Mouse (Mus musculus): ENCODE data around the gene Pdcd7. TPM values are rescaled to one million over a fixed set of nuclear protein-coding genes. Genes with fewer than 3 reads are reported as not detected.
A peak's percentile ranks its signal among the peaks of the same experiment; 100 is the strongest.

Pdcd7 gene
- polyA plus RNA-seq, 1 experiment from 2014 or later = 9.9 TPM

DNA sequence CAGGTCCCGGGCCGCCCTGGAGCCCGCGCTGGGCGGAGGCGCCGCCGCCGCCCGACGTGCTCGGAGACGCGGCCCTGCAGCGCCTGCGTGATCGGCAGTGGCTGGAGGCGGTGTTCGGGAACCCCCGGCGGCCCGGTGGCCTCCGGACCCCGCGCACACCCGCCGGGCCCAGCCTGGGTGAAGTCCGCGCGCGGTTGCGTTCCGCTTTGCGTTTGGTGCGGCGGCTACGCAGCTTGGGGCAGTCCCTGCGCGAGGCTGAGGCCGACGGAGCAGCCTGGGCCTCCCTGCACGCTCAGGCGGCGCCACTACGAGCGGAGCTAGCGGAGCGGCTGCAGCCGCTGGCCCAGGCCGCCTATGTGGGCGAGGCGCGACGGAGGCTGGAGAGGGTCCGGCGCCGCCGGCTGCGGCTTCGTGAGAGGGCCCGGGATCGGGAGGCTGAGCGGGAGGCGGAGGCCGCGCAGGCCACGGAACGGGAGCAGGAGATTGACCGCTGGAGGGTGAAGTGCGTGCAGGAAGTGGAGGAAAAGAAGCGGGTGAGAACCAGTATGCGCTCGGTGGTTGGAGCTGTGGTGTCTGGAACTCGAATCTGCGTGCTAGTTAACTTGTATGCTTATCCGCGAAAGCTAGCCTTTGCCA, 690 bp downstream of the Pdcd7 start:
- peak overlapping the region; percentile 95 for H3K4me2 ChIP-seq (ENCODE audit: low read length)
- WGBS = under 1% methylated on average over 64 of the region's 77 CpGs
- ATAC-seq = peak; percentile 67
- peak; percentile 11 for DNase-seq (ENCODE audit: low spot score)
- H3K9ac ChIP-seq (ENCODE audit: low read length) = peak overlapping the region; percentile 93
- H3K4me3 ChIP-seq (ENCODE audit: low read depth, low read length) = peak overlapping the region; percentile 96
- H3K27ac ChIP-seq (ENCODE audit: low read depth, low read length) = peak overlapping the region; percentile 92
- H3K4me1 ChIP-seq (ENCODE audit: control insufficient read depth, insufficient read depth, low read length) = peaks cover 14% of the 10 kb centered on the region
- H3K27me3 ChIP-seq (replicated peaks; ENCODE audit: control insufficient read depth, insufficient read depth, low read length) = no peaks in the 10 kb centered on the region
- H3K36me3 ChIP-seq (ENCODE audit: control insufficient read depth, insufficient read depth, low read length) = no peaks in the 10 kb centered on the region
- H3K9me3 ChIP-seq (replicated peaks; ENCODE audit: control insufficient read depth, low read length) = no peaks in the 10 kb centered on the region

DNA sequence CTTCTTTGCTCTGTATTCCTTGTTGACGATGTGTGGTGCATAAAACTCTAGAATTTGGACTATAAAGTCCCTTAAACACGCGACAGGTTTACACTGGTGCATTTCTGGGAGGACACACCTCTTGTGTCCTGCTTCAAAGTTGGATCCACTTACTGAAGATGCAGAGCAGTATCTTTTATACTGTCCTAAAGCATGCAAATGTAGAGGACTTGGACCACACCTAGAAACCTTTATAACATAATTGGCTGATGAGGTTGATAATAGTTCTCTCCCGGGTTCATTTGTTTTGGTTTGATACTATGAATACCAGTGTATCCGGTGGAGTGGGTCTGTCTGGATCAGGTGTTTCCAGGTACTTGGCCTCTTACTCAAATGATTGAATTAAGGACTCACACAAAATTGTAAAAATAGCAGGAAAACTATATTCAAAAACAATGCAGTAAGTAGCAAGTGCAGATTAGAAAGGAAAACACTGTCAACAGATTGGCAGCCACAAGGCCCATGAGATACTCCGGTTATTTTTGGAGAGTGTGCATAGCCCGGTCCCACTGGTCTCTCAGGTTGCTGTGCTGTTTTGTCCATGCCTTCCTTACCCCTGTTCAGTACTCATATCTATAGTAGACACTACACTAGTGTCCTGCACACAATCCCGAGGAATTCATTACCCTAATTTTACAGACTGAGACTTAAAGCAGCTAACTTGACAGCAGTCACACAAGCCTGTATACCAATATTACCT, 1.4 kb downstream of the Pdcd7 start:
- Histone ChIP-seq H3K9me3 (replicated peaks; ENCODE audit: control insufficient read depth, low read length) (no peaks in the 10 kb centered on the region), H3K9ac (ENCODE audit: low read length) (peak overlapping the region; percentile 93), H3K4me2 (ENCODE audit: low read length) (peak overlapping the region; percentile 95), H3K4me3 (ENCODE audit: low read depth, low read length) (peak overlapping the region; percentile 96), H3K27ac (ENCODE audit: low read depth, low read length) (no peak overlapping the region), H3K4me1 (ENCODE audit: control insufficient read depth, insufficient read depth, low read length) (peaks cover 14% of the 10 kb centered on the region), H3K36me3 (ENCODE audit: control insufficient read depth, insufficient read depth, low read length) (no peaks in the 10 kb centered on the region), H3K27me3 (replicated peaks; ENCODE audit: control insufficient read depth, insufficient read depth, low read length) (no peaks in the 10 kb centered on the region)
- DNase-seq (ENCODE audit: low spot score) = no peak
- 49% methylated on average over 8 of the region's 8 CpGs for WGBS
- ATAC-seq = no peak

DNA sequence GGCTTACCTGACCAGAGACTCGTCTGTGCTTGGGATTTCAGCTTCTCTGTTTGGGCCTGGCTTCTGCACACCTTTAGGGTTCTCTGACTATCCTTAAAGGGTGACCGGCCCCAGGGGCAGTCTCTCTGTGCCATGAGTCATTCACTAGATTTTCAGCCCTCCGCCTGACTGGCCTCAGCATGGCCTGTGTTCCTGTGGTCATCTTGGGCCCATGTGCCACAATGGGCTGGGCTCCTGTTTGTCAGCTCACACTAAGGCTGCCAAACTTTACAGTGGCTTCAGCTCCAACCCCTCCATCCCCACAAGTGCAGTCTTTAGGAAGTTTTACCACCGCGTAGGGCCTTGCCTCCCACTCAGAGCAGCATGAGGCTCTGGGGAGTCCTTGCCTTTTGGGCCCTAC, 7.3 kb downstream of the Pdcd7 start:
- 0 out of 2 replicates have a peak, but pooled peaks cover 1% of the 10 kb centered on the region for H3K4me1 ChIP-seq (ENCODE audit: control insufficient read depth, insufficient read depth, low read length)
- no peak for ATAC-seq
- no peaks in the 10 kb centered on the region for H3K9me3 ChIP-seq (replicated peaks; ENCODE audit: control insufficient read depth, low read length)
- H3K27ac ChIP-seq (ENCODE audit: low read depth, low read length) = no peak overlapping the region
- H3K9ac ChIP-seq (ENCODE audit: low read length) = no peak overlapping the region
- H3K27me3 ChIP-seq (replicated peaks; ENCODE audit: control insufficient read depth, insufficient read depth, low read length) = no peaks in the 10 kb centered on the region
- no peak overlapping the region for H3K4me3 ChIP-seq (ENCODE audit: low read depth, low read length)
- 92% methylated on average over 5 of the region's 5 CpGs for WGBS
- H3K36me3 ChIP-seq (ENCODE audit: control insufficient read depth, insufficient read depth, low read length) = peaks cover 38% of the 10 kb centered on the region
- no peak overlapping the region for H3K4me2 ChIP-seq (ENCODE audit: low read length)
- no peak for DNase-seq (ENCODE audit: low spot score)

DNA sequence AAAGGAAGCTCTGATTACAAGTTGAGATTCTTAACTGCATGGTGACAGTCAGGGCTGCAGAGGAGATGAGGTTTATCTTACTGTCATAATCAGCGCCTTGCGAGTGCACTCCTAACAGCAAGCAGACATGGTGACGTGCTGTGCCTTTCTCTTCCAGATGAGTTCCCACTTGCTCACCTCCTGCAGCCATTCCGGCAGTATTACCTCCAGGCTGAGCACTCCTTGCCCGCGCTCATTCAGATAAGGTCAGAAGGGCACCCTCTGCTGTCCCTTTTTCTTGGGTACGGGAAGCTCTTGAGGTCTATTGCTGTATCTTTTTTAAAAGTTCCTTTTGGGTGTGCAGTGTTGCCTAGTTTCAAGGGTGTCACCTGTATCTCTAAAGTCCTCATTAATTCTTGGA, 10.7 kb downstream of the Pdcd7 start:
- WGBS = 85% methylated on average over 7 of the region's 7 CpGs
- H3K4me1 ChIP-seq (ENCODE audit: control insufficient read depth, insufficient read depth, low read length) = no peaks in the 10 kb centered on the region

DNA sequence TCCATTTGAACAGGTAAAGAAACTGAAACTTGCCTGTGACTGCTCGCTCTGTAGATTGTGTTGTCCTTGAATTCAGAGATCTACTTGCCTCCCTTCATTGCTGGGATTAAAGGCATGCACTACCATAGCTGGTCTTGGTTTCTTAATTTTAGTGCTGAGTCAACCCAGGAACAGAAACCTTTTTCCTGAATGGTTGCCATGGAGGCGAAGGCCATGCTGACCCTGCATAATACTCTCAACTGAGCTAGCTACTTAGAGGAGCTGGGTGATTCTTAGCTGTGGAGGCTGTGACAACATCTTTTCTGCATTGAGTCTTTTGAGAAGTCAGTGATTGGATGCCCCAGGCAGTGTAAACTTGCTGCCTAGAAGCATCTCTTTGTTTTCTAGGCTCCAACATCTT, 11.1 kb downstream of the Pdcd7 start:
- H3K27me3 ChIP-seq (replicated peaks; ENCODE audit: control insufficient read depth, insufficient read depth, low read length) = no peaks in the 10 kb centered on the region
- DNase-seq (ENCODE audit: low spot score) = no peak
- H3K9me3 ChIP-seq (replicated peaks; ENCODE audit: control insufficient read depth, low read length) = no peaks in the 10 kb centered on the region
- H3K4me1 ChIP-seq (ENCODE audit: control insufficient read depth, insufficient read depth, low read length) = no peaks in the 10 kb centered on the region
- no peak overlapping the region for H3K27ac ChIP-seq (ENCODE audit: low read depth, low read length)
- H3K4me2 ChIP-seq (ENCODE audit: low read length) = no peak overlapping the region
- WGBS = 92% methylated on average over 2 of the region's 2 CpGs
- no peak for ATAC-seq
- no peak overlapping the region for H3K4me3 ChIP-seq (ENCODE audit: low read depth, low read length)
- no peak overlapping the region for H3K9ac ChIP-seq (ENCODE audit: low read length)
- H3K36me3 ChIP-seq (ENCODE audit: control insufficient read depth, insufficient read depth, low read length) = peaks cover 73% of the 10 kb centered on the region

More for the DNA sequence above, 10.7 kb downstream of the Pdcd7 start:
- H3K4me2 ChIP-seq (ENCODE audit: low read length) = no peak overlapping the region
- no peak overlapping the region for H3K27ac ChIP-seq (ENCODE audit: low read depth, low read length)
- peaks cover 69% of the 10 kb centered on the region for H3K36me3 ChIP-seq (ENCODE audit: control insufficient read depth, insufficient read depth, low read length)
- DNase-seq (ENCODE audit: low spot score) (no peak), ATAC-seq (no peak)
- H3K4me3 ChIP-seq (ENCODE audit: low read depth, low read length) = no peak overlapping the region
- no peak overlapping the region for H3K9ac ChIP-seq (ENCODE audit: low read length)
- H3K27me3 ChIP-seq (replicated peaks; ENCODE audit: control insufficient read depth, insufficient read depth, low read length) = no peaks in the 10 kb centered on the region
- H3K9me3 ChIP-seq (replicated peaks; ENCODE audit: control insufficient read depth, low read length) = no peaks in the 10 kb centered on the region

DNA sequence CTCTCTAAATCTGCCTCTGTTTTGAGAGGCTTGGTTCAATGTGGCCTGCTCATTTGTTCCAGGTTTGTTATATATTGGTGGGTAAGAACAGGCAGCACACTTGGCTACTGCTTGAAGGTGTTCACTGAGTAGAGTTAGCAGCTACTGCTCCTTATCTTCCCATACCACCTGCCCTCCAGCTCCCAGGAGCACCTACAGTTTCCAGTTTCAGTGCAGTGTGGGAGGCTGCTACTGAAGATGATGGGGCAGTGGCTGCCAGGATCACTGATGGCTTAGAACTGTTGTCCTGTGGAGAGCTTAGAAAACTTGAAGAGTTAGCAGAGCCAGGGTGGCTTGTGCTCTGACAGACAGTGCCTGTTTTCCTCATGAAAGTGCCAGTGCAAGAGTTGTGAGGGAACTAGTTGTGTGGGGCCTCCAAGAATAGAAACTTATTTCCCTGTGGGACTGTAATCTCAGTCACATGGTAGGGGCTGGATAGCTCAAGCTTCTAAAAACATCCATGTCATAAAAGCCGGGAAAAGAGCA, 13.1 kb downstream of the Pdcd7 start:
- no peak overlapping the region for H3K27ac ChIP-seq (ENCODE audit: low read depth, low read length)
- H3K9me3 ChIP-seq (replicated peaks; ENCODE audit: control insufficient read depth, low read length) = no peaks in the 10 kb centered on the region
- no peaks in the 10 kb centered on the region for H3K4me1 ChIP-seq (ENCODE audit: control insufficient read depth, insufficient read depth, low read length)
- peaks cover 82% of the 10 kb centered on the region for H3K36me3 ChIP-seq (ENCODE audit: control insufficient read depth, insufficient read depth, low read length)
- H3K4me3 ChIP-seq (ENCODE audit: low read depth, low read length) = no peak overlapping the region
- WGBS = 95% methylated on average over 1 of the region's 1 CpGs
- no peaks in the 10 kb centered on the region for H3K27me3 ChIP-seq (replicated peaks; ENCODE audit: control insufficient read depth, insufficient read depth, low read length)
- ATAC-seq (no peak), DNase-seq (ENCODE audit: low spot score) (no peak)
- no peak overlapping the region for H3K9ac ChIP-seq (ENCODE audit: low read length)
- no peak overlapping the region for H3K4me2 ChIP-seq (ENCODE audit: low read length)

DNA sequence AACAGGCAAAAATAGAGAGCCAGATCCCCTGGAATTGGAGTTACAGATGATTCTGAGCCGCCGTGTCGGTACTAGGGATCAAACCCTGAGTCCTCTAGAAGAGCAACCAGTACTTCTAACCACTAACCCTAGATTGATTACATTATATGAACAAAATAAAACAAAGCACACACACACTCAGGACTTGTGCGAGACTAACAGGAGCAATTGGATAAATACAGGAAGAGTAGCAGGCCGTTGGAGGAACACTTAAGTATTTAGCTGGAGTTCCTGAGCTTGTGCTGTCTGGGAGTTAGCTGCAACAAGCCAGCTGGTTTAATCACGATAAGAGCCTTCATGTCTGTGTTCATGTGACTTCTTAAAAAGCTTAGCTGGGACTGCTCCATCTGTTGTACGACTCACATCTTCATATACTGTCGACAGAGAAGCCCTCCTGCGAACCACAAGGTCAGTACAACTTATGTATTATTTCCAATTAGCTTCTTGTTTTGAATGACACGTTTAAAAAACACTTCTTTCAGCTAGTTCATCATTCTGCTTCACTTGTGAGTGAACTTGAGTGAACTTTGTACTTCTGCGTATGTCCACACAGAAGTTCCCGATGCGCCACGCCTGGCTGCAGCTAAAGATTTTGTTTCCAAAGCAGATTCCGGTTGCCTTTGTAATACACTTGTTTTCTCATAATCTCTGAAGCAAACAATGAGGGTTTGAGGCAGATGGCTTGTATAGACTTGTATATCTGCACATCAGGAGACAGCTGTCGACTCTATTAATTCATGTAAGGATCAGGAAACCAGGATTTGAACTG, 14.9 kb downstream of the Pdcd7 start, which contains the start of gene Ubap1l:
Gene Ubap1l, plus strand, starts transcription at position 401 of the 808 bp plus-strand sequence.
- no peak for DNase-seq (ENCODE audit: low spot score)
- no peaks in the 10 kb centered on the region for H3K27me3 ChIP-seq (replicated peaks; ENCODE audit: control insufficient read depth, insufficient read depth, low read length)
- no peaks in the 10 kb centered on the region for H3K4me1 ChIP-seq (ENCODE audit: control insufficient read depth, insufficient read depth, low read length)
- no peak within 1 kb of the TSS for H3K27ac ChIP-seq (ENCODE audit: low read depth, low read length)
- no peak within 1 kb of the TSS for H3K9ac ChIP-seq (ENCODE audit: low read length)
- H3K36me3 ChIP-seq (ENCODE audit: control insufficient read depth, insufficient read depth, low read length) = peaks cover 76% of the 10 kb centered on the region
- H3K4me2 ChIP-seq (ENCODE audit: low read length) = no peak within 1 kb of the TSS
- H3K4me3 ChIP-seq (ENCODE audit: low read depth, low read length) = no peak within 1 kb of the TSS
- no peak for ATAC-seq
- H3K9me3 ChIP-seq (replicated peaks; ENCODE audit: control insufficient read depth, low read length) = no peaks in the 10 kb centered on the region
- 93% methylated on average over 16 of the region's 16 CpGs for WGBS

DNA sequence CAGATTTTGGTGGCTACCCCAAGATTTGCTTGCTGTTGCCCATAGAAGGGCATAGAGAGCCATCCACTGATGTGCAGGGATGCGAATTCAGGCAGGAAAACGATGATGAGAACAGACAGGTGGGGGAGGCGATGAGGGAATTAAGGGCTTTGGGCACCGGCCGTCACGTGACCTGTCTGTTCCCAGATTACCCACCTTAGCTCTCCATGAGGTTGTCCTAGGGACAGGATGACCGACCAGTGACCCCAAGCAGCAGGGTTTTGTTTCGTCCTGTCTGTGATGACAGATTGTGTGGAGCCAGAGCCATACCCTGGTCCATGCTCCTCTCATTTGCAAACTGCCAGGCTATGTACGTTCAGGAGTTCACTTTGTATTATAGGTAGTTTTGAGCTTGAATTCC, 17.8 kb downstream of the Pdcd7 start:
- ATAC-seq (no peak), DNase-seq (ENCODE audit: low spot score) (no peak)
- 76% methylated on average over 9 of the region's 9 CpGs for WGBS
- Histone ChIP-seq H3K4me2 (ENCODE audit: low read length) (no peak overlapping the region), H3K9ac (ENCODE audit: low read length) (no peak overlapping the region), H3K4me3 (ENCODE audit: low read depth, low read length) (no peak overlapping the region), H3K9me3 (replicated peaks; ENCODE audit: control insufficient read depth, low read length) (no peaks in the 10 kb centered on the region), H3K27ac (ENCODE audit: low read depth, low read length) (no peak overlapping the region), H3K4me1 (ENCODE audit: control insufficient read depth, insufficient read depth, low read length) (no peaks in the 10 kb centered on the region), H3K27me3 (replicated peaks; ENCODE audit: control insufficient read depth, insufficient read depth, low read length) (no peaks in the 10 kb centered on the region), H3K36me3 (ENCODE audit: control insufficient read depth, insufficient read depth, low read length) (peaks cover 49% of the 10 kb centered on the region)

Measured in forebrain, embryonic 14.5 days (tissue).